Mouse (Mus musculus) liver, embryonic 13.5 days (tissue): Measurements from ENCODE around the gene Bmper. TPM values are rescaled to one million over a fixed set of nuclear protein-coding genes. Genes with fewer than 3 reads are reported as not detected.

Source experiments
- ATAC-seq: fragments of 200-750 bp; cut with Nextera tagmentation; 2 replicates; pipeline ENCODE4 v1.8.0; 2017; ENCODE audit warnings: low read depth, mild to moderate bottlenecking, moderate number of reproducible peaks, moderate library complexity
- DNase-seq: peaks from one replicate; pipeline ENCODE4 v3.0.0; 2022
- H3K27ac ChIP-seq: fragments of 300-500 bp; sonication (generic); 2 replicates; pipeline ENCODE4 v1.5.1; 2015; ENCODE audit warnings: moderate library complexity, mild to moderate bottlenecking, inconsistent platforms
- H3K27me3 ChIP-seq: fragments of 300-500 bp; sonication (generic); 2 replicates; pipeline ENCODE4 v1.6.1; 2015; ENCODE audit warnings: mild to moderate bottlenecking, inconsistent platforms
- H3K36me3 ChIP-seq: fragments of 300-500 bp; sonication (generic); 2 replicates; pipeline ENCODE4 v1.6.1; 2015; ENCODE audit warnings: mild to moderate bottlenecking, inconsistent platforms
- H3K4me1 ChIP-seq: fragments of 300-500 bp; sonication (generic); replicated peaks from 2 replicates; pipeline ENCODE4 v1.6.1; 2015; ENCODE audit warnings: inconsistent platforms
- H3K4me2 ChIP-seq: fragments of 300-500 bp; sonication (generic); 2 replicates; pipeline ENCODE4 v1.6.1; 2015; ENCODE audit warnings: inconsistent platforms, mild to moderate bottlenecking, moderate library complexity
- H3K4me3 ChIP-seq: fragments of 300-500 bp; sonication (generic); replicated peaks from 2 replicates; pipeline ENCODE4 v1.5.1; 2015; ENCODE audit warnings: mild to moderate bottlenecking, inconsistent platforms
- H3K9ac ChIP-seq: fragments of 300-500 bp; sonication (generic); 2 replicates; pipeline ENCODE4 v1.6.1; 2015; ENCODE audit warnings: mild to moderate bottlenecking, inconsistent platforms
- H3K9me3 ChIP-seq: fragments of 300-500 bp; sonication (generic); replicated peaks from 2 replicates; pipeline ENCODE4 v1.6.1; 2016; ENCODE audit warnings: inconsistent platforms
- WGBS: fragments of 180-500 bp; shearing (Covaris S2); methylation state at CpG from one replicate; pipeline ENCODE4 v1.1.7; 2015; ENCODE audit not compliant: insufficient replicate concordance; 5-methylcytosine and 5-hydroxymethylcytosine counted together
- polyA plus RNA-seq: library from polyadenylated mRNA; unstranded; fragments of >200 nt; fragmentation: Nextera tagmentation; extraction: Ambion mirVana; gene quantifications from 2 replicates; pipeline ENCODE4 v1.2.1, GENCODE M21; 2015

The Bmper gene
- polyA plus RNA-seq, 1 experiment from 2014 or later, result 0.28 TPM

GRCm38 (mm10) chr9:23378731-23379170 lies 155.9 kb downstream of the Bmper start:
- Histone ChIP-seq H3K9ac (no peak overlapping the region), H3K4me1 (no peaks in the 10 kb centered on the region; the same call in 1 of the 2 replicates), H3K9me3 (no peaks in the 10 kb centered on the region), H3K27me3 (no peaks in the 10 kb centered on the region), H3K4me2 (no peak overlapping the region), H3K36me3 (no peaks in the 10 kb centered on the region), H3K4me3 (no peak overlapping the region), H3K27ac (no peak overlapping the region)
- DNase-seq, result no peak
- ATAC-seq, result no peak
- WGBS, result 43% methylated on average over 6 of the region's 6 CpGs

- no peaks in the 10 kb centered on the region for H3K27me3 ChIP-seq
- no peaks in the 10 kb centered on the region for H3K9me3 ChIP-seq
- H3K27ac ChIP-seq, result no peak overlapping the region
- H3K4me2 ChIP-seq, result no peak overlapping the region
- no peak overlapping the region for H3K4me3 ChIP-seq
- ATAC-seq, result no peak
- H3K9ac ChIP-seq, result no peak overlapping the region
- H3K36me3 ChIP-seq, result no peaks in the 10 kb centered on the region
- 50% methylated on average over 5 of the region's 5 CpGs for WGBS
- no peaks in the 10 kb centered on the region; the same call in 1 of the 2 replicates for H3K4me1 ChIP-seq
- DNase-seq, result no peak
These were observed 157.4 kb downstream of the Bmper start for GRCm38 (mm10) chr9:23380171-23380835.

- no peaks in the 10 kb centered on the region for H3K36me3 ChIP-seq
- H3K27me3 ChIP-seq, result no peaks in the 10 kb centered on the region
- H3K27ac ChIP-seq, result no peak overlapping the region
- no peak overlapping the region for H3K4me2 ChIP-seq
- WGBS, result 62% methylated on average over 8 of the region's 8 CpGs
- no peak for DNase-seq
- H3K9me3 ChIP-seq, result no peaks in the 10 kb centered on the region
- no peak overlapping the region for H3K9ac ChIP-seq
- H3K4me1 ChIP-seq, result no peaks in the 10 kb centered on the region; the same call in 1 of the 2 replicates
- no peak for ATAC-seq
- no peak overlapping the region for H3K4me3 ChIP-seq
These were observed 160.4 kb downstream of the Bmper start for GRCm38 (mm10) chr9:23383291-23383690.

DNA sequence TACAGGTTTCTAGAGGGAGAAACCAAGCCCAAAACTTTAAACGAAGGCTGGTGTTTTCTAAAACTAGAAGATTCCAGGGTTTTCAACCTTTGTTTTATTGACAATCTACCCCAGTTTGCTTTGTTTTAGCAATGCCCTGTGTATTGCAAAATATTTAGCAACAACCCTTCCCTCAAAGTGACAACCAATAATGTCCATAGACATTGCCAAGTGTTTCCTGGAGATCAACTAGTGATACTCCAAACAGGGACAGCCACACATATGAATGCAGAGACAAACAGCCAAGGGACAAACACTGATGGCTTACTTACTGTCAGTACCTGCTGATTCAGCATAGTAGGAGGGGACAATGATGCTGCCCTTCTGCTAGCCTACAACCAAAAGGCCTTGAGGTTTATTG lies 161.0 kb downstream of the Bmper start:
- no peak overlapping the region for H3K9ac ChIP-seq
- H3K9me3 ChIP-seq, result no peaks in the 10 kb centered on the region
- no peak overlapping the region for H3K27ac ChIP-seq
- no peaks in the 10 kb centered on the region; the same call in 1 of the 2 replicates for H3K4me1 ChIP-seq
- no peak overlapping the region for H3K4me3 ChIP-seq
- 61% methylated on average over 1 of the region's 1 CpGs for WGBS
- no peak overlapping the region for H3K4me2 ChIP-seq
- DNase-seq (no peak), ATAC-seq (no peak)
- no peaks in the 10 kb centered on the region for H3K36me3 ChIP-seq
- H3K27me3 ChIP-seq, result no peaks in the 10 kb centered on the region

- Histone ChIP-seq H3K4me3 (no peak overlapping the region), H3K27me3 (no peaks in the 10 kb centered on the region), H3K9ac (no peak overlapping the region), H3K9me3 (no peaks in the 10 kb centered on the region), H3K36me3 (no peaks in the 10 kb centered on the region), H3K4me2 (no peak overlapping the region), H3K4me1 (no peaks in the 10 kb centered on the region; the same call in 1 of the 2 replicates), H3K27ac (no peak overlapping the region)
- DNase-seq, result no peak
- WGBS, result 48% methylated on average over 3 of the region's 3 CpGs
- ATAC-seq, result no peak
These were observed 162.0 kb downstream of the Bmper start for GRCm38 (mm10) chr9:23384880-23385279.

GRCm38 (mm10) chr9:23386201-23386600 lies 163.3 kb downstream of the Bmper start:
- Histone ChIP-seq H3K4me2 (no peak overlapping the region), H3K9ac (no peak overlapping the region), H3K4me3 (no peak overlapping the region), H3K27ac (no peak overlapping the region), H3K36me3 (no peaks in the 10 kb centered on the region), H3K9me3 (no peaks in the 10 kb centered on the region), H3K4me1 (no peaks in the 10 kb centered on the region; the same call in 1 of the 2 replicates), H3K27me3 (no peaks in the 10 kb centered on the region)
- 53% methylated on average over 3 of the region's 3 CpGs for WGBS
- DNase-seq (no peak), ATAC-seq (no peak)

DNA sequence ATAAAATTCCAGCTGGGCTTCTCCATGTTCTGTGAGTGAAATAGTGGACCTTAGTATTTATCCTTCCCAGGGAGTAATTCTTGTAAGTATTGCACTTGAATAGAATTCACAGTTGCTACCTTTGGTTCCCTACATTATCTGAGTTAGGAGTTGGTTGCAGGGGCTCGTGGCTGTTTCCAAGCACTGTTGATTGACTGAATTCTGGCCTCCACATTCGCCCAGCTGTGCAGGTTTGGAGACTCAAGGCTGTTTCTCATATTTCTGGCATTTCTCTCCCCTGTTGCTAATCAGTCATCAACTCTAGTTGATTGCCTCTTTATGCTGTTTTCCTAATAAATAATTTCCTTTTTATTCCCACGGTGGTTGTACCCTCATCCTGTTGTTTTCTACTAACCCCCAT lies 167.2 kb downstream of the Bmper start:
- no peaks in the 10 kb centered on the region for H3K36me3 ChIP-seq
- H3K4me2 ChIP-seq, result no peak overlapping the region
- no peaks in the 10 kb centered on the region for H3K4me1 ChIP-seq
- 36% methylated on average over 3 of the region's 3 CpGs for WGBS
- H3K27ac ChIP-seq, result no peak overlapping the region
- no peak overlapping the region for H3K9ac ChIP-seq
- no peaks in the 10 kb centered on the region for H3K27me3 ChIP-seq
- no peak overlapping the region for H3K4me3 ChIP-seq
- H3K9me3 ChIP-seq, result no peaks in the 10 kb centered on the region
- DNase-seq (no peak), ATAC-seq (no peak)

DNA sequence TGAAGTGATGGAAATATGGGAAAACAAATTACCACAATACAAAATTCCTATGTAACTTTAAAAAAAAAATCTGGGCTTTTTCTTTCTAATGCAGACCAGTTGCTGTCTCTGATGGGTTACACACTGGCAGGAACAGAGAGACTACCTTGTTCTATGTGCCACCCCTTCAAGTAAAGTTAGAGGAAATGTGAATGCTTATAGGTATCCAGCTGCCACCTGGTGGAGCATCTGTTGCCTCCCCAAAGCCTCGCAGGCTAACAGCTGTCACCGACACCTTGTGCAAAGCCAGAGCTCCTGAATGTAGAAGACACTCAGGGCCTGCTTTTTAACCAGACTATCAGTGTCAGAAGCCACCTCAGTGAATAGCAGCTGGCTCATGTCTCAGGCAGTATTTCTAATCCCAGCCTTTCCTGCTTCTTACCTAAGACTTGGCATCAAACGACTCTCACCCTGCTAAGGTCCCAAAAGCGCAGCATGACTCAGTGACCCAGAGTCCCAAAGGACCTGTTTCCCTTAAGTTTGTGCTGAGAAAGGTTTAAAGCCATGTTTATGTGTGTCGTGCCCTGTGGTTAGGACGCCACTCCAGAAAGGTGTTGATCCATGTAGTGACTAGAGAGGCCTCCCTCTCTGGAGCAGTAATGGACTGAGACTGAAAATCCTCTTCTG lies 171.9 kb downstream of the Bmper start:
- Histone ChIP-seq H3K27me3 (no peaks in the 10 kb centered on the region), H3K9me3 (no peaks in the 10 kb centered on the region), H3K4me3 (no peak overlapping the region), H3K9ac (no peak overlapping the region), H3K27ac (no peak overlapping the region), H3K36me3 (no peaks in the 10 kb centered on the region), H3K4me2 (no peak overlapping the region), H3K4me1 (no peaks in the 10 kb centered on the region)
- 59% methylated on average over 6 of the region's 6 CpGs for WGBS
- no peak for DNase-seq
- ATAC-seq, result no peak

GRCm38 (mm10) chr9:23396186-23396585 lies 173.3 kb downstream of the Bmper start:
- no peaks in the 10 kb centered on the region for H3K27me3 ChIP-seq
- no peaks in the 10 kb centered on the region for H3K9me3 ChIP-seq
- ATAC-seq (no peak), DNase-seq (no peak)
- H3K4me2 ChIP-seq, result no peak overlapping the region
- 63% methylated on average over 7 of the region's 7 CpGs for WGBS
- no peak overlapping the region for H3K4me3 ChIP-seq
- H3K4me1 ChIP-seq, result no peaks in the 10 kb centered on the region
- H3K27ac ChIP-seq, result no peak overlapping the region
- H3K9ac ChIP-seq, result no peak overlapping the region
- H3K36me3 ChIP-seq, result no peaks in the 10 kb centered on the region

DNA sequence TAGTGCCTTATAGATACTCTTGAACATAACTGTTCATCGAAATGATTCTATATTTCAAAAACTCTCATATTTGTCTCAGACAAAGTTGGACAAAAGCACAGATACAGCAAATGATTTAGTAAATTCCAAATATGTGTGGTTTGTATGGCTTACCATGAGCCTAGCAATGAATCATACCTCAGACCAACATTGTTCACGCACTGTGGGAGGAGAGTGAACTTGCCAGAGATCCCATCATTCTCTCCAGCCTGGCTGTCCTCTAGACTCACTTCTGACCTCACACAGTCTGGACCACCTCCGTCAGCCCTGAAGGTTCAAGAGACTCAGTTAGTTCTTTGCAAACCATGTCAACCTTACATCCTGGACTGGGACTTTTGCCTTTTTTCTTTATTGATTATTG lies 175.0 kb downstream of the Bmper start:
- H3K27me3 ChIP-seq, result no peaks in the 10 kb centered on the region
- WGBS, result 68% methylated on average over 3 of the region's 3 CpGs
- H3K4me1 ChIP-seq, result no peaks in the 10 kb centered on the region
- no peak for ATAC-seq
- no peaks in the 10 kb centered on the region for H3K9me3 ChIP-seq
- no peaks in the 10 kb centered on the region for H3K36me3 ChIP-seq
- no peak overlapping the region for H3K4me2 ChIP-seq
- H3K27ac ChIP-seq, result no peak overlapping the region
- H3K9ac ChIP-seq, result no peak overlapping the region
- no peak overlapping the region for H3K4me3 ChIP-seq
- no peak for DNase-seq

- H3K4me3 ChIP-seq, result no peak overlapping the region
- WGBS, result 54% methylated on average over 6 of the region's 6 CpGs
- no peak overlapping the region for H3K27ac ChIP-seq
- ATAC-seq, result no peak
- DNase-seq, result no peak
- no peak overlapping the region for H3K9ac ChIP-seq
- no peaks in the 10 kb centered on the region for H3K36me3 ChIP-seq
- no peaks in the 10 kb centered on the region for H3K4me1 ChIP-seq
- H3K4me2 ChIP-seq, result no peak overlapping the region
- H3K9me3 ChIP-seq, result no peaks in the 10 kb centered on the region
- no peaks in the 10 kb centered on the region for H3K27me3 ChIP-seq
These were observed 176.9 kb downstream of the Bmper start for GRCm38 (mm10) chr9:23399638-23400284.
